Mouse (Mus musculus): ENCODE measurements around the gene Adgrv1. TPM values are rescaled to one million over a fixed set of nuclear protein-coding genes. Genes with fewer than 3 reads are reported as not detected.
A peak's percentile ranks its signal among the peaks of the same experiment; 100 is the strongest.

Gene Adgrv1
- polyA plus RNA-seq, 2 experiments = 0.08 to 0.24 TPM

GRCm38 (mm10) chr13:81132691-81133090, 500.3 kb downstream of the Adgrv1 start:
- H3K4me2 ChIP-seq (ENCODE audit: low read depth) = no peak overlapping the region
- TF ChIP-seq EP300 (IDR thresholded peaks at IDR 0.05; ENCODE audit: low read depth) (no peak), CTCF (IDR thresholded peaks at IDR 0.05; ENCODE audit: low read depth) (no peak)
- peaks cover 0 to 8% of the 10 kb centered on the region in 2 experiments; a peak in 1 of 4 replicates for H3K4me1 ChIP-seq (replicated peaks; ENCODE audit: control insufficient read depth in 2 of 2, insufficient read depth in 2 of 2, low read length in 1 of 2)
- H3K9me3 ChIP-seq (ENCODE audit: control insufficient read depth, low read length) = no peaks in the 10 kb centered on the region
- ATAC-seq (ENCODE audit: insufficient read depth) (no peak), DNase-seq (ENCODE audit: low read depth in 3 of 3, low spot score in 3 of 3) (no peak)
- H3K36me3 ChIP-seq (replicated peaks; ENCODE audit: control insufficient read depth, insufficient read depth, low read depth) = no peaks in the 10 kb centered on the region
- no peak overlapping the region for H3K9ac ChIP-seq (replicated peaks)
- H3K27me3 ChIP-seq (ENCODE audit: control insufficient read depth, insufficient read depth, low read length) = no peaks in the 10 kb centered on the region
- WGBS (ENCODE audit: insufficient replicate concordance) = 58% methylated on average over 5 of the region's 5 CpGs
- no peak overlapping the region for H3K4me3 ChIP-seq (ENCODE audit: insufficient read depth in 1 of 2, low read depth in 2 of 2, low read length in 2 of 2)
- H3K27ac ChIP-seq = no peak overlapping the region

- ATAC-seq (ENCODE audit: insufficient read depth) = no peak
Measured at GRCm38 (mm10) chr13:81131860-81132259, 501.1 kb downstream of the Adgrv1 start.

GRCm38 (mm10) chr13:81130742-81131524, 502.0 kb downstream of the Adgrv1 start:
- Histone ChIP-seq H3K4me3 (ENCODE audit: insufficient read depth in 1 of 2, low read depth in 2 of 2, low read length in 2 of 2) (no peak overlapping the region), H3K4me1 (replicated peaks; ENCODE audit: control insufficient read depth in 2 of 2, insufficient read depth in 2 of 2, low read length in 1 of 2) (peaks cover 0 to 8% of the 10 kb centered on the region in 2 experiments; a peak in 1 of 4 replicates), H3K27ac (no peak overlapping the region), H3K9ac (replicated peaks) (no peak overlapping the region), H3K27me3 (ENCODE audit: control insufficient read depth, insufficient read depth, low read length) (no peaks in the 10 kb centered on the region), H3K9me3 (ENCODE audit: control insufficient read depth, low read length) (no peaks in the 10 kb centered on the region), H3K4me2 (ENCODE audit: low read depth) (no peak overlapping the region), H3K36me3 (replicated peaks; ENCODE audit: control insufficient read depth, insufficient read depth, low read depth) (no peaks in the 10 kb centered on the region)
- 47% methylated on average over 4 of the region's 4 CpGs for WGBS (ENCODE audit: insufficient replicate concordance)
- DNase-seq (ENCODE audit: low read depth in 3 of 3, low spot score in 3 of 3) = no peak
- peak; percentile 51 for ATAC-seq (ENCODE audit: insufficient read depth)
- TF ChIP-seq CTCF (IDR thresholded peaks at IDR 0.05; ENCODE audit: low read depth) (no peak), EP300 (IDR thresholded peaks at IDR 0.05; ENCODE audit: low read depth) (no peak)

More at GRCm38 (mm10) chr13:81131860-81132259, 501.1 kb downstream of the Adgrv1 start:
- TF ChIP-seq CTCF (IDR thresholded peaks at IDR 0.05; ENCODE audit: low read depth) = no peak
- H3K4me3 ChIP-seq (ENCODE audit: insufficient read depth in 1 of 2, low read depth in 2 of 2, low read length in 2 of 2) = no peak overlapping the region
- H3K4me1 ChIP-seq (replicated peaks; ENCODE audit: control insufficient read depth in 2 of 2, insufficient read depth in 2 of 2, low read length in 1 of 2) = peaks cover 0 to 8% of the 10 kb centered on the region in 2 experiments; a peak in 1 of 4 replicates
- no peaks in the 10 kb centered on the region for H3K36me3 ChIP-seq (replicated peaks; ENCODE audit: control insufficient read depth, insufficient read depth, low read depth)
- no peak overlapping the region for H3K4me2 ChIP-seq (ENCODE audit: low read depth)
- no peak overlapping the region for H3K27ac ChIP-seq
- WGBS (ENCODE audit: insufficient replicate concordance) = 36% methylated on average over 6 of the region's 6 CpGs
- no peak overlapping the region for H3K9ac ChIP-seq (replicated peaks)
- no peaks in the 10 kb centered on the region for H3K27me3 ChIP-seq (ENCODE audit: control insufficient read depth, insufficient read depth, low read length)
- H3K9me3 ChIP-seq (ENCODE audit: control insufficient read depth, low read length) = no peaks in the 10 kb centered on the region
- DNase-seq (ENCODE audit: low read depth in 3 of 3, low spot score in 3 of 3) = no peak

- Histone ChIP-seq H3K9me3 (ENCODE audit: control insufficient read depth, low read length) (no peaks in the 10 kb centered on the region), H3K27me3 (ENCODE audit: control insufficient read depth, insufficient read depth, low read length) (no peaks in the 10 kb centered on the region), H3K4me2 (ENCODE audit: low read depth) (no peak overlapping the region), H3K27ac (no peak overlapping the region), H3K36me3 (replicated peaks; ENCODE audit: control insufficient read depth, insufficient read depth, low read depth) (no peaks in the 10 kb centered on the region), H3K9ac (replicated peaks) (no peak overlapping the region), H3K4me1 (replicated peaks; ENCODE audit: control insufficient read depth in 2 of 2, insufficient read depth in 2 of 2, low read length in 1 of 2) (no peaks in the 10 kb centered on the region), H3K4me3 (ENCODE audit: insufficient read depth in 1 of 2, low read depth in 2 of 2, low read length in 2 of 2) (no peak overlapping the region)
- ATAC-seq (ENCODE audit: insufficient read depth) = no peak
- WGBS (ENCODE audit: insufficient replicate concordance) = 68% methylated on average over 4 of the region's 4 CpGs
- DNase-seq (ENCODE audit: low read depth in 3 of 3, low spot score in 3 of 3) = no peak
- no peak for TF ChIP-seq CTCF (IDR thresholded peaks at IDR 0.05; ENCODE audit: low read depth)
- TF ChIP-seq EP300 (IDR thresholded peaks at IDR 0.05; ENCODE audit: low read depth) = no peak
Measured at GRCm38 (mm10) chr13:81125846-81126245, 507.1 kb downstream of the Adgrv1 start.

GRCm38 (mm10) chr13:81122238-81122637, 510.7 kb downstream of the Adgrv1 start:
- 56% methylated on average over 2 of the region's 2 CpGs for WGBS (ENCODE audit: insufficient replicate concordance)
- ATAC-seq (ENCODE audit: insufficient read depth) (no peak), DNase-seq (ENCODE audit: low read depth in 3 of 3, low spot score in 3 of 3) (no peak)
- Histone ChIP-seq H3K4me1 (replicated peaks; ENCODE audit: control insufficient read depth in 2 of 2, insufficient read depth in 2 of 2, low read length in 1 of 2) (no peaks in the 10 kb centered on the region), H3K4me3 (ENCODE audit: insufficient read depth in 1 of 2, low read depth in 2 of 2, low read length in 2 of 2) (no peak overlapping the region), H3K36me3 (replicated peaks; ENCODE audit: control insufficient read depth, insufficient read depth, low read depth) (no peaks in the 10 kb centered on the region), H3K9me3 (ENCODE audit: control insufficient read depth, low read length) (no peaks in the 10 kb centered on the region), H3K27me3 (ENCODE audit: control insufficient read depth, insufficient read depth, low read length) (no peaks in the 10 kb centered on the region), H3K27ac (no peak overlapping the region), H3K9ac (replicated peaks) (no peak overlapping the region), H3K4me2 (ENCODE audit: low read depth) (no peak overlapping the region)
- no peak for TF ChIP-seq CTCF (IDR thresholded peaks at IDR 0.05; ENCODE audit: low read depth)
- TF ChIP-seq EP300 (IDR thresholded peaks at IDR 0.05; ENCODE audit: low read depth) = no peak
